Mouse (Mus musculus): ENCODE results near the gene Npcd. TPM values are rescaled to one million over a fixed set of nuclear protein-coding genes. Genes with fewer than 3 reads are reported as not detected.

Npcd gene
- polyA plus RNA-seq, 1 experiment: not detected

DNA sequence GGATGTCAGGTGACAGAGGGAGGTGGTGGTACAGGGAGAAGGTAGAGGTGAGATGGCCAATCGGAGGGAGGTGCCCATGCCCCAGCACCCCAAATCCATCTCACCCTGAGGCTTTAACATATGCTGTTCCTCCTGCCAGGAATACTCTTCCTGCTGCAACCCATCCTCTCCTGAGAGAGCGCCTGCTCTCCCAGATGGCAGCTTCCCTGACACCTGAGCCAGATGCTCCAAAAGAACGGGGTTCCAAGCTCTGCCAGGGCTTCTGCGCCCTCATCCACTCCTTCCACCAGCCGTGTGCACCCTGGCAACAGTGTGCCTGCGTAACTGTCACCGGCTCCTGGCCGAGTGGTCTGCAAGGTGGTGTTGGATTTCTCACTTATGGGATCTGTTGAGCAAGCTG is 36.4 kb downstream of the Npcd start:
- no peak overlapping the region for H3K4me3 ChIP-seq (ENCODE audit: insufficient read depth, poor library complexity, severe bottlenecking)
- H3K36me3 ChIP-seq (ENCODE audit: control insufficient read depth, insufficient read depth): peaks cover 4% of the 10 kb centered on the region
- peaks cover 28% of the 10 kb centered on the region for H3K79me2 ChIP-seq (ENCODE audit: control insufficient read depth, insufficient read depth)
- H3K27me3 ChIP-seq (ENCODE audit: control insufficient read depth, insufficient read depth, insufficient read length): no peaks in the 10 kb centered on the region
- no peak for TF ChIP-seq USF1 (IDR thresholded peaks at IDR 0.05; ENCODE audit: low read depth)
- no peak for TF ChIP-seq FOSL1 (IDR thresholded peaks at IDR 0.05; ENCODE audit: insufficient read depth, low read length, poor library complexity, severe bottlenecking)
- no peak for TF ChIP-seq CTCF (IDR thresholded peaks at IDR 0.05; ENCODE audit: control insufficient read depth, insufficient read depth, insufficient read length)
- TF ChIP-seq MYOG (IDR thresholded peaks at IDR 0.05; ENCODE audit: control insufficient read depth, extremely low read depth, insufficient read length): no peak
- TF ChIP-seq MAX (IDR thresholded peaks at IDR 0.05): no peak
- no peak for TF ChIP-seq CEBPB (IDR thresholded peaks at IDR 0.05; ENCODE audit: low read depth)
- TF ChIP-seq MYOD1 (IDR thresholded peaks at IDR 0.05; ENCODE audit: control insufficient read depth, insufficient read length, low read depth): no peak
- H3K79me3 ChIP-seq (ENCODE audit: low read depth): peaks cover 1% of the 10 kb centered on the region
- no peak overlapping the region for H3ac ChIP-seq (ENCODE audit: control insufficient read depth, insufficient read length, low read depth)

DNA sequence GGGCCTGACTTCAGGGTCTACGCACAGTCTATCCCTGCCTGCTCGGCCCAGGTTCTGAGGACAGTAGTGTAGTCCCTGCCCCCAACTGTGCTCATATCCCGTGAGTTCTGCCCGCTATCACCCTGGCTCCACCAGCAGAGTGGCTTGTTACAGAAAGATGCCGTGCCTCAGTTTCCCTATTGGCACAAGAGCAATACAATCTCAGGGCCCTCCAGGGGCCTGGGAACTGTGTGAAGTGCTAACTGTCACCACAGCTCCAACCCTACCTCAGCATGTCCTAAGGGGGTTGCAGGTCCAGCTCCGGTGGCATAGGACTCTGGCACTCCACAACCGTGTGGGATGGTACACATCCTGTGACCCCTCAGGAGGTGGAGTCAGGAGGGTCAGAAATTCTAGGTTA is 36.9 kb downstream of the Npcd start:
- H3K79me3 ChIP-seq (ENCODE audit: low read depth): peaks cover 1% of the 10 kb centered on the region
- no peak overlapping the region for H3K4me3 ChIP-seq (ENCODE audit: insufficient read depth, poor library complexity, severe bottlenecking)
- H3K79me2 ChIP-seq (ENCODE audit: control insufficient read depth, insufficient read depth): peaks cover 22% of the 10 kb centered on the region
- H3K27me3 ChIP-seq (ENCODE audit: control insufficient read depth, insufficient read depth, insufficient read length): no peaks in the 10 kb centered on the region
- no peak for TF ChIP-seq MYOD1 (IDR thresholded peaks at IDR 0.05; ENCODE audit: control insufficient read depth, insufficient read length, low read depth)
- no peak for TF ChIP-seq CTCF (IDR thresholded peaks at IDR 0.05; ENCODE audit: control insufficient read depth, insufficient read depth, insufficient read length)
- no peak for TF ChIP-seq USF1 (IDR thresholded peaks at IDR 0.05; ENCODE audit: low read depth)
- TF ChIP-seq CEBPB (IDR thresholded peaks at IDR 0.05; ENCODE audit: low read depth): no peak
- no peak for TF ChIP-seq FOSL1 (IDR thresholded peaks at IDR 0.05; ENCODE audit: insufficient read depth, low read length, poor library complexity, severe bottlenecking)
- TF ChIP-seq MAX (IDR thresholded peaks at IDR 0.05): no peak
- TF ChIP-seq MYOG (IDR thresholded peaks at IDR 0.05; ENCODE audit: control insufficient read depth, extremely low read depth, insufficient read length): no peak
- H3ac ChIP-seq (ENCODE audit: control insufficient read depth, insufficient read length, low read depth): no peak overlapping the region
- H3K36me3 ChIP-seq (ENCODE audit: control insufficient read depth, insufficient read depth): peaks cover 9% of the 10 kb centered on the region

DNA sequence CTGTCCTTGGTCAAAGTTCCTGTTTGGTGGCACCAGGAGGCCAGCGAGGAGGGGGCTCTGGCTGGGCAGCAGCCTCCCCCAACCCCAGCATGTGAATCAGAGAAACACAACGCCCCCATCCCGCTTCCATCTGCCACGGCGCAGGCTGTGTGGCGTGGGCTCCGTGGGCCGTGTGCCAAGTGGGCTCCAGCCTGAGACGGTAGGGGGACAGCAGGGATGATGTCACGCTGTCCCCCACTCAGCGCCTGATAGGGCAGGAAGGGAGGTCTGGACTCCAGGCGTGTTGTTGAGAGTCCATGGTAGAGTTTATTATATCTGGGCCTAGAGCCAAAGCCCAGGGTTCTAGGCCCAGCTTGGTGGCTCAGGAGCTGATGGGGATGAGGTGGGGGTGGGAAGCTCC is 37.8 kb downstream of the Npcd start:
- Histone ChIP-seq H3K79me3 (ENCODE audit: low read depth) (peaks cover 1% of the 10 kb centered on the region), H3K4me3 (ENCODE audit: insufficient read depth, poor library complexity, severe bottlenecking) (no peak overlapping the region), H3K36me3 (ENCODE audit: control insufficient read depth, insufficient read depth) (peaks cover 13% of the 10 kb centered on the region), H3K79me2 (ENCODE audit: control insufficient read depth, insufficient read depth) (peaks cover 17% of the 10 kb centered on the region), H3ac (ENCODE audit: control insufficient read depth, insufficient read length, low read depth) (no peak overlapping the region), H3K27me3 (ENCODE audit: control insufficient read depth, insufficient read depth, insufficient read length) (no peaks in the 10 kb centered on the region)
- no peak for TF ChIP-seq FOSL1 (IDR thresholded peaks at IDR 0.05; ENCODE audit: insufficient read depth, low read length, poor library complexity, severe bottlenecking)
- no peak for TF ChIP-seq MYOD1 (IDR thresholded peaks at IDR 0.05; ENCODE audit: control insufficient read depth, insufficient read length, low read depth)
- TF ChIP-seq CEBPB (IDR thresholded peaks at IDR 0.05; ENCODE audit: low read depth): no peak
- no peak for TF ChIP-seq CTCF (IDR thresholded peaks at IDR 0.05; ENCODE audit: control insufficient read depth, insufficient read depth, insufficient read length)
- TF ChIP-seq MAX (IDR thresholded peaks at IDR 0.05): no peak
- no peak for TF ChIP-seq USF1 (IDR thresholded peaks at IDR 0.05; ENCODE audit: low read depth)
- TF ChIP-seq MYOG (IDR thresholded peaks at IDR 0.05; ENCODE audit: control insufficient read depth, extremely low read depth, insufficient read length): no peak

DNA sequence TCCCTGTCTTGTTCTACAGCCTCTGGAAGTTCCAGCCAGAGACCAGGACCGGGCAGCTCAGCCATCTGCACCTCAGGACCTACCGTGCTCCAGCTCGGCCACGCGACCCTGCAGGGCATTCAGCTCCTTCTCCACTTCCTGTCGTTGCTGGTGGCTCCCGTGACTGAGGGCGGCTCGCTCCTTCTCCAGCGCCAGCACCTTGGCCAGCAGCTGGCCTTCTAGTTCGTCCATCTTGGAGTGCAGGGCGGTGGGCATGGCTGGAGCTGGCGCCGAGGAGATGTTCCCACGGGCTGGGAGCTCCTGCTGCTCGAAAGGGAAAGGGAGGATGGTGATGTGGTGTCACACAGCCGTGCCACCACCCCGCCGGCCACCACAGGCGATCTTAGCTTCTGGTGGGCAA is 39.9 kb downstream of the Npcd start:
- no peak for TF ChIP-seq CEBPB (IDR thresholded peaks at IDR 0.05; ENCODE audit: low read depth)
- TF ChIP-seq MYOD1 (IDR thresholded peaks at IDR 0.05; ENCODE audit: control insufficient read depth, insufficient read length, low read depth): no peak
- no peak for TF ChIP-seq USF1 (IDR thresholded peaks at IDR 0.05; ENCODE audit: low read depth)
- TF ChIP-seq FOSL1 (IDR thresholded peaks at IDR 0.05; ENCODE audit: insufficient read depth, low read length, poor library complexity, severe bottlenecking): no peak
- TF ChIP-seq MYOG (IDR thresholded peaks at IDR 0.05; ENCODE audit: control insufficient read depth, extremely low read depth, insufficient read length): no peak
- no peak for TF ChIP-seq MAX (IDR thresholded peaks at IDR 0.05)
- no peak for TF ChIP-seq CTCF (IDR thresholded peaks at IDR 0.05; ENCODE audit: control insufficient read depth, insufficient read depth, insufficient read length)
- Histone ChIP-seq H3K27me3 (ENCODE audit: control insufficient read depth, insufficient read depth, insufficient read length) (no peaks in the 10 kb centered on the region), H3K79me2 (ENCODE audit: control insufficient read depth, insufficient read depth) (peaks cover 8% of the 10 kb centered on the region), H3ac (ENCODE audit: control insufficient read depth, insufficient read length, low read depth) (no peak overlapping the region), H3K79me3 (ENCODE audit: low read depth) (peaks cover 1% of the 10 kb centered on the region), H3K4me3 (ENCODE audit: insufficient read depth, poor library complexity, severe bottlenecking) (no peak overlapping the region), H3K36me3 (ENCODE audit: control insufficient read depth, insufficient read depth) (peaks cover 19% of the 10 kb centered on the region)

DNA sequence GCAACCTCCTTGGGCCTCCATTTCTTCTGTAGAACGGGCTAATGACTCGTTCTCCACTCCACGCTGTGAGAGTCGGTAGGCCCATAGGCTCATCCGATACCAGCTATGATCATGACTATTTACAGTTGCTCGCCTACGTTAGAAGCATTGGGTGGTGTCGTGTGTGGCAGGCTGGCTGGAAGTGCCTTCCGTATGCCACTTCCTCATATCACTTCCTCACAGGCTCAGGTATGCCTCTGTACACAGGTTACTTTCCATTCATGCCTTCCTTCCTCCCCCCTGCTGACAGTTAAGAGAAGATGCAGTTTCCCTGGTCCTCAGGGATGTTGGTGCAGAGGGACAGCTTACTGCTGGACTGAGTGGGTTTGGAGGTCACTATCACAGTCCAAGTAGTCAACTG is 41.0 kb downstream of the Npcd start:
- peaks cover 19% of the 10 kb centered on the region for H3K36me3 ChIP-seq (ENCODE audit: control insufficient read depth, insufficient read depth)
- no peaks in the 10 kb centered on the region for H3K79me3 ChIP-seq (ENCODE audit: low read depth)
- no peak overlapping the region for H3ac ChIP-seq (ENCODE audit: control insufficient read depth, insufficient read length, low read depth)
- no peak overlapping the region for H3K4me3 ChIP-seq (ENCODE audit: insufficient read depth, poor library complexity, severe bottlenecking)
- peaks cover 8% of the 10 kb centered on the region for H3K79me2 ChIP-seq (ENCODE audit: control insufficient read depth, insufficient read depth)
- TF ChIP-seq MYOG (IDR thresholded peaks at IDR 0.05; ENCODE audit: control insufficient read depth, extremely low read depth, insufficient read length) (no peak), MAX (IDR thresholded peaks at IDR 0.05) (no peak), MYOD1 (IDR thresholded peaks at IDR 0.05; ENCODE audit: control insufficient read depth, insufficient read length, low read depth) (no peak)
- no peaks in the 10 kb centered on the region for H3K27me3 ChIP-seq (ENCODE audit: control insufficient read depth, insufficient read depth, insufficient read length)

- no peaks in the 10 kb centered on the region for H3K27me3 ChIP-seq (ENCODE audit: control insufficient read depth, insufficient read depth, insufficient read length)
- H3K79me2 ChIP-seq (ENCODE audit: control insufficient read depth, insufficient read depth): peaks cover 8% of the 10 kb centered on the region
- H3K79me3 ChIP-seq (ENCODE audit: low read depth): no peaks in the 10 kb centered on the region
- peaks cover 19% of the 10 kb centered on the region for H3K36me3 ChIP-seq (ENCODE audit: control insufficient read depth, insufficient read depth)
- no peak overlapping the region for H3K4me3 ChIP-seq (ENCODE audit: insufficient read depth, poor library complexity, severe bottlenecking)
- H3ac ChIP-seq (ENCODE audit: control insufficient read depth, insufficient read length, low read depth): no peak overlapping the region
- no peak for TF ChIP-seq FOSL1 (IDR thresholded peaks at IDR 0.05; ENCODE audit: insufficient read depth, low read length, poor library complexity, severe bottlenecking)
- no peak for TF ChIP-seq MYOG (IDR thresholded peaks at IDR 0.05; ENCODE audit: control insufficient read depth, extremely low read depth, insufficient read length)
- no peak for TF ChIP-seq MAX (IDR thresholded peaks at IDR 0.05)
- TF ChIP-seq CEBPB (IDR thresholded peaks at IDR 0.05; ENCODE audit: low read depth): no peak
- TF ChIP-seq CTCF (IDR thresholded peaks at IDR 0.05; ENCODE audit: control insufficient read depth, insufficient read depth, insufficient read length): no peak
- TF ChIP-seq USF1 (IDR thresholded peaks at IDR 0.05; ENCODE audit: low read depth): no peak
- no peak for TF ChIP-seq MYOD1 (IDR thresholded peaks at IDR 0.05; ENCODE audit: control insufficient read depth, insufficient read length, low read depth)
Observed at GRCm38 (mm10) chr15:79792455-79792854, 41.6 kb downstream of the Npcd start.
